Mouse (Mus musculus): Measurements from ENCODE around the gene Atp11c.

- no peak for TF ChIP-seq CTCF (IDR thresholded peaks at IDR 0.05; ENCODE audit: low read depth)
- TF ChIP-seq EP300 (optimal IDR thresholded peaks at IDR 0.05), result no peak
Observed at GRCm38 (mm10) chrX:60317661-60318060, 274.8 kb downstream of the Atp11c start.

Data from stomach, postnatal 0 days (tissue).